Mouse (Mus musculus): ENCODE measurements around the gene Dhx35. TPM values are rescaled to one million over a fixed set of nuclear protein-coding genes. Genes with fewer than 3 reads are reported as not detected.

The Dhx35 gene
- total RNA-seq, 1 experiment: 25.5 TPM

DNA sequence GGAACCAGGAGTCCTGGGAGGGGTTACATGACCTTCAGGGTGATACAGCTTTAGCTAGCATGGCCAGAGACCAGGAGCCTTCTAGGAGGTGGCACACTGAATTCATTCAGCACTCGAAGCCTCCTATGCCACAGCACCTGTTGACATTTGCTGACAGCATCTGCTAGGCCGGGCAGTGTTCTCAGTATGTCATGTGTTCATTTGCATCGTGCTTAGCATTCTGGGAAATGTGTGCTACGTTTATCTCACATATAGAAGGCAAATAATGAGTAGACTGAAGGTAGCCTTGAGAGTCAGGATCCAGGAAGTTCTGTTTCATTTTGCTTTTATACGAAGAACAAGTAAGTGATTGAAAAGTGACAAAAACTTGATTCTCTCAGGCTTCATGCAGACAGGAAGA is 50.4 kb downstream of the Dhx35 start:
- Histone ChIP-seq H3K27ac (ENCODE audit: insufficient read depth, low read depth, low read length, poor library complexity, severe bottlenecking) (no peak overlapping the region), H3K9ac (ENCODE audit: insufficient read depth, low read depth, low read length, poor library complexity, severe bottlenecking) (no peak overlapping the region), H3K4me1 (ENCODE audit: control insufficient read depth in 2 of 2, insufficient read depth in 2 of 2, low read length in 2 of 2, poor library complexity in 1 of 2) (0 out of 4 replicates have a peak, but pooled peaks cover 2% of the 10 kb centered on the region in 2 experiments), H3K9me3 (ENCODE audit: control insufficient read depth, insufficient read depth, low read depth, low read length) (no peaks in the 10 kb centered on the region), H3K36me3 (ENCODE audit: control insufficient read depth, insufficient read depth, low read length, poor library complexity, severe bottlenecking) (peaks cover 31% of the 10 kb centered on the region), H3K4me3 (ENCODE audit: insufficient read depth in 1 of 2, low read depth in 1 of 2, low read length in 2 of 2, poor library complexity in 1 of 2, severe bottlenecking in 1 of 2) (no peak overlapping the region)
- in situ Hi-C loops (cut with MboI; ENCODE audit: low sequenced_read_pairs in 2 of 2, unreplicated experiment in 2 of 2): no loop called here
- no peak for DNase-seq (ENCODE audit: low read depth, low spot score)
- TF ChIP-seq ZNF384 (IDR thresholded peaks at IDR 0.05; ENCODE audit: low read depth, low read length) (no peak), MAFK (IDR thresholded peaks at IDR 0.05; ENCODE audit: insufficient read depth, low read depth, low read length) (no peak), HCFC1 (IDR thresholded peaks at IDR 0.05; ENCODE audit: borderline replicate concordance, insufficient read depth, low read length) (no peak), ZC3H11A (IDR thresholded peaks at IDR 0.05; ENCODE audit: borderline replicate concordance, low read depth, low read length) (no peak), CHD2 (IDR thresholded peaks at IDR 0.05; ENCODE audit: low read depth, low read length) (no peak)

DNA sequence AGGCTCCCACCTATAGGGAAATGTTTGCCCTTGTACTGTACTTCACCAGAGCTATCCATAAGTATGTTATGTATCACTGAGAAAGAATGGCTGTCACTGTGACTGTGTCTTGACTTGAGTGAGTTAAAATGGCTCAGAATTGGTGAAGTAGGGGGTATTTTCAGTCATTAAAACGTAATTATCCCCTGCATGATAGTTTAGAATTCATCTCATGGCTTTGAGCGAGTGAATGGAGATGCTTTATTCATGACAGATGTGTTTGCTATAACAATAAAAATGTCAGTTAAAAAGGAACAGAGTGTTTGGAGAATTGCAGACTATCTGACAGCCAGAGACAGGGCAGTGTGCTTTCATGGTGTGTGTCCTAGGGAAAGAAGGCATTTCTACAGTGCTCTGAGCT is 51.6 kb downstream of the Dhx35 start:
- Histone ChIP-seq H3K36me3 (ENCODE audit: control insufficient read depth, insufficient read depth, low read length, poor library complexity, severe bottlenecking) (peaks cover 28% of the 10 kb centered on the region; the same call in 1 of the 2 replicates), H3K9ac (ENCODE audit: insufficient read depth, low read depth, low read length, poor library complexity, severe bottlenecking) (no peak overlapping the region), H3K27ac (ENCODE audit: insufficient read depth, low read depth, low read length, poor library complexity, severe bottlenecking) (no peak overlapping the region), H3K9me3 (ENCODE audit: control insufficient read depth, insufficient read depth, low read depth, low read length) (no peaks in the 10 kb centered on the region), H3K4me3 (ENCODE audit: insufficient read depth in 1 of 2, low read depth in 1 of 2, low read length in 2 of 2, poor library complexity in 1 of 2, severe bottlenecking in 1 of 2) (no peak overlapping the region), H3K4me1 (ENCODE audit: control insufficient read depth in 2 of 2, insufficient read depth in 2 of 2, low read length in 2 of 2, poor library complexity in 1 of 2) (0 out of 4 replicates have a peak, but pooled peaks cover 2 to 4% of the 10 kb centered on the region in 2 experiments)
- TF ChIP-seq HCFC1 (IDR thresholded peaks at IDR 0.05; ENCODE audit: borderline replicate concordance, insufficient read depth, low read length) (no peak), CHD2 (IDR thresholded peaks at IDR 0.05; ENCODE audit: low read depth, low read length) (no peak), ZC3H11A (IDR thresholded peaks at IDR 0.05; ENCODE audit: borderline replicate concordance, low read depth, low read length) (no peak), ZNF384 (IDR thresholded peaks at IDR 0.05; ENCODE audit: low read depth, low read length) (no peak), MAFK (IDR thresholded peaks at IDR 0.05; ENCODE audit: insufficient read depth, low read depth, low read length) (no peak)
- DNase-seq (ENCODE audit: low read depth, low spot score): no peak
- in situ Hi-C loops (cut with MboI; ENCODE audit: low sequenced_read_pairs in 2 of 2, unreplicated experiment in 2 of 2): no loop called here

DNA sequence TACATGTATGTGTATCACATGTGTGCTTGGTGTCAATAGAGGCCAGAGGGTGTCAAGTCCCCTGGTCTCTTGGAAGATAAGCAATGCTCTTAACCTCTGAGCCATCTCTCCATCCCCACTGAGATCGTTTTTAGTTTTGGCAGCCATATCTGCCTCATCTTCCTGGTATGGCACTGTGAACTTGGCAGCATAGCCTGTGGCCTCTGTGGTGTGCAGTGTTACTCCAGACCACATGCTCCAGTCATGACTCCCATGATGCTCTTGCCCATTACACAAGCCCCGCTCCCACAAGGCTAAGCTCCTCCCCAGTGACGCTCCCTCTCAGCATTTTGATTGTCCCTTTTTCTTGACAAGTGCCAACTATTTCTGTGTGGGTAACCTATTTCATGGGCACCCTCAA is 53.4 kb downstream of the Dhx35 start:
- Histone ChIP-seq H3K9ac (ENCODE audit: insufficient read depth, low read depth, low read length, poor library complexity, severe bottlenecking) (no peak overlapping the region), H3K9me3 (ENCODE audit: control insufficient read depth, insufficient read depth, low read depth, low read length) (no peaks in the 10 kb centered on the region), H3K4me1 (ENCODE audit: control insufficient read depth in 2 of 2, insufficient read depth in 2 of 2, low read length in 2 of 2, poor library complexity in 1 of 2) (0 out of 4 replicates have a peak, but pooled peaks cover 2 to 4% of the 10 kb centered on the region in 2 experiments), H3K36me3 (ENCODE audit: control insufficient read depth, insufficient read depth, low read length, poor library complexity, severe bottlenecking) (peaks cover 25% of the 10 kb centered on the region), H3K27ac (ENCODE audit: insufficient read depth, low read depth, low read length, poor library complexity, severe bottlenecking) (no peak overlapping the region), H3K4me3 (ENCODE audit: insufficient read depth in 1 of 2, low read depth in 1 of 2, low read length in 2 of 2, poor library complexity in 1 of 2, severe bottlenecking in 1 of 2) (no peak overlapping the region)
- no peak for DNase-seq (ENCODE audit: low read depth, low spot score)
- in situ Hi-C loops (cut with MboI; ENCODE audit: low sequenced_read_pairs in 2 of 2, unreplicated experiment in 2 of 2): no loop called here
- TF ChIP-seq MAFK (IDR thresholded peaks at IDR 0.05; ENCODE audit: insufficient read depth, low read depth, low read length): no peak
- TF ChIP-seq ZNF384 (IDR thresholded peaks at IDR 0.05; ENCODE audit: low read depth, low read length): no peak
- TF ChIP-seq HCFC1 (IDR thresholded peaks at IDR 0.05; ENCODE audit: borderline replicate concordance, insufficient read depth, low read length): no peak
- no peak for TF ChIP-seq ZC3H11A (IDR thresholded peaks at IDR 0.05; ENCODE audit: borderline replicate concordance, low read depth, low read length)
- TF ChIP-seq CHD2 (IDR thresholded peaks at IDR 0.05; ENCODE audit: low read depth, low read length): no peak

DNA sequence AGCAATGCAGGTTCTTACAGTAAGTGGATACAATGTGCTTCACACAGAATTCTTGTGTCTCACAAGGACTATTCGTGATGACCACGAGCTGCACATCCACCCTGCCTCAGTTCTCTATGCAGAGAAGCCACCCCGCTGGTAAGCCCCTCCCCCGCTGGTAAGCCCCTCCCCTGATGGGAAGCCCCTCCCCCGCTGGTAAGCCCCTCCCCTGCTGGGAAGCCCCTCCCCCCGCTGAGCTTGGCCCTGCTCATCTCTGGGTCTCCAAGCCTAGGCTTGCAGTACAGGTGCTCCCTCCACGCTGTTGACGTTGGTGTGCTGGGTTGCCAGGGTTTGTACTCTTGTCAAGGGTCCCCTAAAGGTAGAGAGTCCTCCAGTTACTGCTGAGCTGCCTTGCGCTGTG is 54.8 kb downstream of the Dhx35 start:
- H3K9ac ChIP-seq (ENCODE audit: insufficient read depth, low read depth, low read length, poor library complexity, severe bottlenecking): no peak overlapping the region
- peak; percentile 31 for DNase-seq (ENCODE audit: low read depth, low spot score)
- H3K9me3 ChIP-seq (ENCODE audit: control insufficient read depth, insufficient read depth, low read depth, low read length): no peaks in the 10 kb centered on the region
- 0 out of 4 replicates have a peak, but pooled peaks cover 2 to 4% of the 10 kb centered on the region in 2 experiments for H3K4me1 ChIP-seq (ENCODE audit: control insufficient read depth in 2 of 2, insufficient read depth in 2 of 2, low read length in 2 of 2, poor library complexity in 1 of 2)
- in situ Hi-C loops (cut with MboI; ENCODE audit: low sequenced_read_pairs in 2 of 2, unreplicated experiment in 2 of 2): no loop called here
- TF ChIP-seq CHD2 (IDR thresholded peaks at IDR 0.05; ENCODE audit: low read depth, low read length) (no peak), ZC3H11A (IDR thresholded peaks at IDR 0.05; ENCODE audit: borderline replicate concordance, low read depth, low read length) (no peak), HCFC1 (IDR thresholded peaks at IDR 0.05; ENCODE audit: borderline replicate concordance, insufficient read depth, low read length) (no peak), ZNF384 (IDR thresholded peaks at IDR 0.05; ENCODE audit: low read depth, low read length) (no peak), MAFK (IDR thresholded peaks at IDR 0.05; ENCODE audit: insufficient read depth, low read depth, low read length) (no peak)
- H3K27ac ChIP-seq (ENCODE audit: insufficient read depth, low read depth, low read length, poor library complexity, severe bottlenecking): no peak overlapping the region
- no peak overlapping the region for H3K4me3 ChIP-seq (ENCODE audit: insufficient read depth in 1 of 2, low read depth in 1 of 2, low read length in 2 of 2, poor library complexity in 1 of 2, severe bottlenecking in 1 of 2)
- peaks cover 27% of the 10 kb centered on the region for H3K36me3 ChIP-seq (ENCODE audit: control insufficient read depth, insufficient read depth, low read length, poor library complexity, severe bottlenecking)
